Mouse (Mus musculus): ENCODE data around the gene Npc2.

The Npc2 gene

GRCm38 (mm10) chr12:84728421-84728820, 44.5 kb downstream of the Npc2 start:
- no peak for DNase-seq (ENCODE audit: low spot score in 2 of 2)

GRCm38 (mm10) chr12:84727434-84727833, 45.5 kb downstream of the Npc2 start:
- DNase-seq (ENCODE audit: low spot score in 2 of 2): no peak

GRCm38 (mm10) chr12:84726986-84727385, 46.0 kb downstream of the Npc2 start:
- no peak for DNase-seq (ENCODE audit: low spot score in 2 of 2)

GRCm38 (mm10) chr12:84726391-84726790, 46.6 kb downstream of the Npc2 start:
- no peak for DNase-seq (ENCODE audit: low spot score in 2 of 2)

GRCm38 (mm10) chr12:84718462-84719244, 54.3 kb downstream of the Npc2 start:
- DNase-seq (ENCODE audit: low spot score in 2 of 2): no peak

- no peak for DNase-seq (ENCODE audit: low spot score in 2 of 2)
These were observed 58.4 kb downstream of the Npc2 start for GRCm38 (mm10) chr12:84714578-84714977.

- no peak for DNase-seq (ENCODE audit: low spot score in 2 of 2)
These were observed 63.0 kb downstream of the Npc2 start for GRCm38 (mm10) chr12:84709842-84710439.

GRCm38 (mm10) chr12:84707804-84708203, 65.1 kb downstream of the Npc2 start:
- DNase-seq (ENCODE audit: low spot score in 2 of 2): no peak

- peak in 1 of 2 experiments; percentile 23 for DNase-seq (ENCODE audit: low spot score in 2 of 2)
These were observed 66.1 kb downstream of the Npc2 start for GRCm38 (mm10) chr12:84706886-84707285.
